Mouse (Mus musculus) C2C12 (cell line): ENCODE data around the gene Tbc1d9. TPM values are rescaled to one million over a fixed set of nuclear protein-coding genes. Genes with fewer than 3 reads are reported as not detected.

Experiments
- H3K27me3 ChIP-seq: one replicate; pipeline ENCODE4 v1.6.1; 2011; ENCODE audit not compliant: control insufficient read depth, insufficient read depth, insufficient read length
- H3K36me3 ChIP-seq: one replicate; pipeline ENCODE4 v1.6.1; 2011; ENCODE audit not compliant: control insufficient read depth, insufficient read depth
- H3K4me3 ChIP-seq: one replicate; pipeline ENCODE4 v1.5.1; 2011; ENCODE audit warnings: mild to moderate bottlenecking, control low read depth; ENCODE audit not compliant: poor library complexity, insufficient read depth, severe bottlenecking
- H3K79me2 ChIP-seq: one replicate; pipeline ENCODE4 v1.6.1; 2011; ENCODE audit not compliant: control insufficient read depth, insufficient read depth
- H3K79me3 ChIP-seq: one replicate; pipeline ENCODE4 v1.6.1; 2011; ENCODE audit warnings: low read depth, control low read depth
- H3ac ChIP-seq: one replicate; pipeline ENCODE3; 2011; ENCODE audit warnings: low read depth; ENCODE audit not compliant: control insufficient read depth, insufficient read length
- CEBPB ChIP-seq: IDR thresholded peaks from one replicate; pipeline ENCODE4 v1.6.1; 2011; ENCODE audit warnings: low read depth, mild to moderate bottlenecking, control low read depth, moderate library complexity
- CTCF ChIP-seq: IDR thresholded peaks from one replicate; pipeline ENCODE4 v1.5.1; 2011; ENCODE audit not compliant: control insufficient read depth, insufficient read depth, insufficient read length
- FOSL1 ChIP-seq: IDR thresholded peaks from one replicate; pipeline ENCODE4 v1.8.0; 2011; ENCODE audit warnings: mild to moderate bottlenecking, low read length; ENCODE audit not compliant: poor library complexity, insufficient read depth, severe bottlenecking
- MAX ChIP-seq: IDR thresholded peaks from one replicate; pipeline ENCODE4 v1.6.1; 2011; ENCODE audit warnings: mild to moderate bottlenecking, control low read depth
- MYOD1 ChIP-seq: IDR thresholded peaks from one replicate; pipeline ENCODE4 v1.6.1; 2011; ENCODE audit warnings: low read depth; ENCODE audit not compliant: control insufficient read depth, insufficient read length
- MYOG ChIP-seq: IDR thresholded peaks from one replicate; pipeline ENCODE4 v1.6.1; 2011; ENCODE audit not compliant: control insufficient read depth, insufficient read length; ENCODE audit errors: extremely low read depth
- USF1 ChIP-seq: IDR thresholded peaks from one replicate; pipeline ENCODE4 v1.6.1; 2011; ENCODE audit warnings: low read depth, mild to moderate bottlenecking, control low read depth, moderate library complexity
- polyA plus RNA-seq: library from polyadenylated mRNA; unstranded; fragments of >200 nt; fragmentation: generic; extraction: Trizol; gene quantifications from one replicate; pipeline ENCODE4 v1.2.1, GENCODE M21; 2012; ENCODE audit warnings: missing spikeins

Tbc1d9 gene
- polyA plus RNA-seq, 1 experiment, result 0.55 TPM

DNA sequence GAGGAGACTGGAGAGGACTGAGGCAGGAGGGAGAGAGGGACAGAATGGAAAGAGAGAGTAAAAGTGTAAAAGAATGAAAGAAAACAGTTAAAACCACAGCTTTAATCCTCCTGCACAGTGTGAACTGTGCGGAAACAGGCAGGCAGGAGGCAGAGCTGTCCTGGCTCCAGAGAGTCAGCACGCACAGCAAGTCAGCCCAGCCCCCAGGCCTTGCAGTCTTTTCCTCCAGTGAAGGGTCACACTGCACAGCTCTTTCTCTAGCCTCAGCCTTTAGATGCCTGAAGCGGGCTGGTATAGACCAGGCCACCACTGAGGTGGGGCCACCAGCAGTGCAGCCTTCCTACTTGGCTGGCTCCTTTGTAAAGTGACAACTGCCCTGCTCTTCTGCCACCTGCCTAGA is 155.4 kb downstream of the Tbc1d9 start:
- H3K27me3 ChIP-seq, result no peaks in the 10 kb centered on the region
- H3K79me2 ChIP-seq, result no peaks in the 10 kb centered on the region
- no peak overlapping the region for H3ac ChIP-seq
- no peaks in the 10 kb centered on the region for H3K79me3 ChIP-seq
- no peak for TF ChIP-seq FOSL1
- TF ChIP-seq MAX, result no peak
- no peak for TF ChIP-seq USF1
- TF ChIP-seq MYOG, result no peak
- no peak for TF ChIP-seq MYOD1
- TF ChIP-seq CTCF, result no peak
- no peak for TF ChIP-seq CEBPB
- H3K4me3 ChIP-seq, result no peak overlapping the region
- peaks cover 19% of the 10 kb centered on the region for H3K36me3 ChIP-seq

DNA sequence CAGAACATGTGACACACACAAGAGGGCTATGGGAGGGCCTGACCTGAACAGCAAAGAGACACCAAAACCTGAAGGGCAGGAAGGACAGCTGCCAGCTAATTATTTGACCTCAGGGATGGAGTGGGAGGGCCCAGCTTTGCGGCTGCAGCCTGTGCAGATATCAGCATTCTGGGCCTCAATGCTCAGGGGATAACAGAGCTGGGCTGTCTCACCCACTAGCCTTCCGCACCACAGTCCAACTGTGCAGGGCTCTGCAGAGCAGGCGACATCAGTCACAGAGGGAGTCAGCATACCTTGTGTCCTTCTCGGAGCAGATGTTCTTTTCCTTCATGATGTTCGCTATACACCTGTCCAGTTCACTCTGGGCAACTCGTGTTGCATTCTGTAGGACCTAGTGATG is 157.2 kb downstream of the Tbc1d9 start:
- H3K27me3 ChIP-seq, result no peaks in the 10 kb centered on the region
- H3K36me3 ChIP-seq, result peaks cover 7% of the 10 kb centered on the region
- H3K79me2 ChIP-seq, result no peaks in the 10 kb centered on the region
- TF ChIP-seq MAX, result no peak
- TF ChIP-seq FOSL1, result no peak
- TF ChIP-seq CEBPB, result no peak
- TF ChIP-seq MYOG, result no peak
- H3ac ChIP-seq, result no peak overlapping the region
- no peak overlapping the region for H3K4me3 ChIP-seq
- H3K79me3 ChIP-seq, result no peaks in the 10 kb centered on the region

Other genes starting within 250 kb of the Tbc1d9 start
- 0.13 TPM for gene Gm10645, start 818 bp downstream of the Tbc1d9 start, polyA plus RNA-seq
- not detected for gene Ucp1, start 125.0 kb downstream of the Tbc1d9 start, polyA plus RNA-seq
- 1.3 TPM for gene Elmod2, start 167.1 kb downstream of the Tbc1d9 start, polyA plus RNA-seq
- gene Mgat4d, start 183.1 kb downstream of the Tbc1d9 start, polyA plus RNA-seq, result not detected
- not detected for gene Clgn, start 224.5 kb downstream of the Tbc1d9 start, polyA plus RNA-seq